Mouse (Mus musculus): Measurements from ENCODE around the gene Olfr508.

- TF ChIP-seq CTCF (IDR thresholded peaks at IDR 0.05; ENCODE audit: control insufficient read depth, insufficient read depth, low read length) (no peak), POLR2A (IDR thresholded peaks at IDR 0.05; ENCODE audit: borderline replicate concordance, control insufficient read depth, low read depth, low read length) (no peak)
Observed at GRCm38 (mm10) chr7:108614110-108614509, 15.7 kb upstream of the Olfr508 start.

All from bone marrow, adult 2 months (tissue).